Mouse (Mus musculus) left cerebral cortex, adult 2 months (tissue): ENCODE results near the gene Rhod. TPM values are rescaled to one million over a fixed set of nuclear protein-coding genes. Genes with fewer than 3 reads are reported as not detected.

ENCODE experiments used
- DNase-seq, 2 experiments: peaks; one replicate each; pipeline ENCODE4 v3.0.0; 2021 to 2022; ENCODE audit warnings: low spot score in 2 of 2, mixed read lengths in 1 of 2; ENCODE audit errors: extremely low spot score in 1 of 2
- H3K27ac ChIP-seq: fragments of 200-600 bp; 2 replicates; pipeline ENCODE4 v1.8.1; 2022
- H3K4me3 ChIP-seq: fragments of 200-600 bp; 2 replicates; pipeline ENCODE4 v1.8.1; 2022
- CTCF ChIP-seq: fragments of 200-600 bp; IDR thresholded peaks from 2 replicates; pipeline ENCODE4 v1.8.1; 2022; ENCODE audit warnings: antibody characterized with exemption, mild to moderate bottlenecking, moderate library complexity
- intact Hi-C: fragments of 180-260 bp; cut with DNase I; formaldehyde crosslinking; loops from one replicate; pipeline ENCODE4 v1.15.1; 2025
- total RNA-seq, 2 experiments: library from RNA; stranded (reverse); gene quantifications; 2 replicates each; pipeline ENCODE4 v1.2.3; 2021

The Rhod gene
- total RNA-seq, 2 experiments from 2014 or later = 0.75 to 1.2 TPM

DNA sequence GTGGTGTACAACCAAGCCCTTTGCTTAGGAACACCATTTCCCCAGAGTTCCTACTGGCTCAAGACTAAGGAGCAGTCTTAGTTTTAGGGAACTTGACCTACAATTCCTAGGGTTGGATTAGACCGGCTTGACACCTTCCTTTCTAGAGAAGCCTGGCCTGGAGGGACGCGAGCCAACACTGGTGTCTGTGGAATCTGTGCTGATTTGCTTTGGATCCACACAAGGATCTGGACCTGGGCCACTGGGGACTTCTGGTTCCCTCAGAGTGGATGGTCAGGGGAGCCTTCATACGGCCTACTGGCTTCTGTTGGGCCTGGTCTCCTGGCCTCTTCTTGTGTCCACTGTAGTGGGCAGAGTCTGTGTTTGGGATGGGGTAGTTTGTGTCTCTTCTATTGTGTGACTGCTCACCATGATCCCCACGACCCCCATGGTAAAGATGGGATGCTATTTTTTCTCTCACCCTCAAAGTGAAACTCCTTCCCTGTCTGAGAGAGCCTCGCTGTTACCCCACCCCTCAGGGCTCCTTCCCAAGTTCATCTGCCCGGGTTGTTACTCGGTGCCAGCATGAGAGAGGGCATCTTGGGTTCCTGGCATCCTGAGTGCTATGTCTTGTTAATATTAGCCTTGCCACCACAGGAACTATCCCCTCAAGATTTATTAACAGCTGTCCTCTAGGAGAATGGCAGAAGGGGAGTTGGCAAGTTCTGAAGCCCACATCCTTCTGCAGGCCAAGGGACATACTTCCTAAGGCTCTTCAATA is 7.6 kb upstream of the Rhod start:
- intact Hi-C loops = no loop called here
- TF ChIP-seq CTCF = no peak

DNA sequence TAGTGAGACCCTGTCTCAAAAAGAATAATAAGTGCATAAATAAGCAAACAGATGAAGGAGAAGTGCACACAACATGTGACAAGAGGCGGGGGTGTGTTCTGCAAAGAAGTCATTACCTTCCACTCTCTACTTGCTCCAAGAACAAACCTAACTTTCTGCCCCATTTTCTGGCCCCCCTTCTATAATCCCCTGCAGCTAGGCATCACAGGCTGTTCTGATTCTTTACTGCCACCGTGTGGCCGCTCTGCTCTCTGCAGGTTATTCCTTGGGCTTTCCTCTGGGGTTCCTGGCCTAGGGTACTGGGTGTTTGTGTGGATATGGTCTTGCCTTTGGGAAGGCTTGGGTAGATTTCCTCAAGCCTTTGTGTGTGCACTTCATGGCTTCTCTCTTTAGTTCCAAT is 3.2 kb upstream of the Rhod start:
- Histone ChIP-seq H3K27ac (no peak overlapping the region), H3K4me3 (no peak overlapping the region)
- peak; percentile 62 to 78 for DNase-seq
- intact Hi-C loops = loop anchor here (5.0 kb wide), 1 partner anchor 105 kb away; no protein-coding TSS in a partner anchor
- peak; percentile 86 for TF ChIP-seq CTCF

More for the DNA sequence above, 7.6 kb upstream of the Rhod start:
- Histone ChIP-seq H3K27ac (no peak overlapping the region), H3K4me3 (no peak overlapping the region)
- no peak for DNase-seq

- intact Hi-C loops = loop anchor here (5.0 kb wide), 1 partner anchor 104 kb away; no protein-coding TSS in a partner anchor
- no peak for TF ChIP-seq CTCF
- H3K4me3 ChIP-seq = no peak overlapping the region
- no peak overlapping the region for H3K27ac ChIP-seq
- no peak for DNase-seq
Measured at GRCm38 (mm10) chr19:4441621-4442161, 2.5 kb upstream of the Rhod start.

GRCm38 (mm10) chr19:4441090-4441591 is 1.9 kb upstream of the Rhod start:
- H3K4me3 ChIP-seq = no peak overlapping the region
- intact Hi-C loops = loop anchor here (5.0 kb wide), 1 partner anchor 104 kb away; no protein-coding TSS in a partner anchor
- TF ChIP-seq CTCF = peak; percentile 74
- no peak overlapping the region for H3K27ac ChIP-seq
- peak in 1 of 2 experiments; percentile 37 for DNase-seq

DNA sequence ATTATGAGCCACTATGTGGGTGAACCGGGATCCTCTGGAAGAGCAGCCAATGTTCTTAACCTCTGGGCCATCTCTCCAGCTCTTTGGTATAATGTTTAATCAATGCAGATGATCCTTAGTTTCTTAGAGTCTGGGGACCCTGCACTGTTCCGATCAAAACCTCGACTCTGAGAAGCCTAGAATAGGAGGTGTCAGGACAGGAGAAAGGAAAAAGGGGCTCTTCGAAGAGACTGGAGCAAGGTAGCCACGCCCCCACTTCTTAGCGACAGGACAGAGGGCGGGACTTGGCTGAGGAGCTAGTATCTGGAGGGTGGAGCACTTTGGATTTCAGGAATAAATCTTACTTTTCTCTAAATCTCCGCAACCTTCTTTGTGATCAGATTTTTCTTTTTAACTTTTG is 990 bp upstream of the Rhod start:
- TF ChIP-seq CTCF = no peak
- no peak for DNase-seq
- intact Hi-C loops = loop anchor here (5.0 kb wide), 1 partner anchor 103 kb away; no protein-coding TSS in a partner anchor
- H3K27ac ChIP-seq = no peak overlapping the region
- no peak overlapping the region for H3K4me3 ChIP-seq

DNA sequence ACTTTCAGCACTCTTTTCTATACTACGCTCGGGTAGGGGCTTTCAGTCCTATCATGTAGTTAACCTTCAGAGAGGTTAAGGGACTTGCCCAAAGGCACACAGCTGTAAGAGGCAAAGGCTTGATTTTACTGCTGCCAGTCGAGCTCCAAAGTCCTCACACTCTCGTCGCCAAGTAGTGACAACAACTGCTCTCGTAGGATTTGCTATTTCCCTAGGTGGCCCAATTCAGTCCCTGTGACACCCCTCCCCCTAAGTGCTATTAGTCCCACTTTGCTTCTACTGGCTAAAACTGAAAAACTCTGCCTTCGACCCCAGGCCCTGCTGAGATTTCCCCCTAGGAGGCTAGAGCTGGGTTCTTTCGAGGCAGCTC is 456 bp downstream of the Rhod start:
- no peak for DNase-seq
- Histone ChIP-seq H3K4me3 (peak overlapping the region; percentile 44), H3K27ac (no peak overlapping the region)
- intact Hi-C loops = no loop called here
- no peak for TF ChIP-seq CTCF

DNA sequence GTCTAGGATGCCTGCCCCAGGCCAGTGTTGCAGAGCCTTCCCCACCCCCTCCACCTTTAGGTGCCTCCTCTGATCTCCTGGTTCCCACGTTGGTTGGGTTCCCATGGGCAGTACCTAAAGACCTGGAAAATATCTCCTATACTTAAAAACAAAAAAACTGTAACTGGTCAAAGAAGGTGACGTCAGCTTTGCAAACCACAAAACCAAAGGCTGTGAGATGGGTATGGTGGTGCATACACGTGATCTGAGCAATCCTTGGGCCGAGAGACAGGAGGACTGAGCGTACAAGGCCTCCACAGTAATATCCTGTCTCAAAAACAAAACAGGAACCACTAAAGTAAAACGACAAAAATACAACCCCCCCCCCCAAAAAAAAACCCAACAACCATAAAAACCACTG is 1.3 kb downstream of the Rhod start:
- intact Hi-C loops = no loop called here
- no peak overlapping the region for H3K4me3 ChIP-seq
- no peak overlapping the region for H3K27ac ChIP-seq
- DNase-seq = no peak
- no peak for TF ChIP-seq CTCF

GRCm38 (mm10) chr19:4436254-4436653 is 3.0 kb downstream of the Rhod start:
- no peak for DNase-seq
- no peak overlapping the region for H3K4me3 ChIP-seq
- intact Hi-C loops = no loop called here
- TF ChIP-seq CTCF = no peak
- no peak overlapping the region for H3K27ac ChIP-seq

DNA sequence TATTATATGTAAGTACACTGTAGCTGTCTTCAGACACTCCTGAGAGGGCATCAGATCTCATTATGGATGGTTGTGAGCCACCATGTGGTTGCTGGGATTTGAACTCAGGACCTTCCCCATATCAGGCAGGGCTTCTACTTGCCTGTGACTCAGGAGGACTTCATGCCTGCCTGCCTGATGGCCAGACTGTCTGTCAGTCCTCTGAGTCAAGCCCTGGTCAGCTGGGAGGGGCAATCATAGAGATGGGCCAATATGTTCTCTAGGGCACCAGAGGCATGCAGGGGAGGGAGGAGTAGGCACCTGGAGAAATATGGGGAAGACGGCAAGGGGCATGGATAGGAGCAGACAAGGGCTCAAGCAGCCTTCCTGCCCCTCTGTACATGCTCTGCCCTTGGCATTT is 4.2 kb downstream of the Rhod start:
- intact Hi-C loops = no loop called here

GRCm38 (mm10) chr19:4433756-4434155 is 5.5 kb downstream of the Rhod start:
- intact Hi-C loops = no loop called here
- no peak for TF ChIP-seq CTCF
- no peak overlapping the region for H3K4me3 ChIP-seq
- no peak overlapping the region for H3K27ac ChIP-seq
- no peak for DNase-seq

More for the DNA sequence above, 4.2 kb downstream of the Rhod start:
- no peak overlapping the region for H3K4me3 ChIP-seq
- no peak overlapping the region for H3K27ac ChIP-seq
- no peak for TF ChIP-seq CTCF
- DNase-seq = no peak

GRCm38 (mm10) chr19:4430091-4430620 is 9.1 kb downstream of the Rhod start:
- intact Hi-C loops = no loop called here
- no peak for DNase-seq
- TF ChIP-seq CTCF = no peak
- Histone ChIP-seq H3K27ac (no peak overlapping the region), H3K4me3 (no peak overlapping the region)

GRCm38 (mm10) chr19:4425610-4426366 is 13.4 kb downstream of the Rhod start:
- peak; percentile 61 for TF ChIP-seq CTCF
- intact Hi-C loops = no loop called here
- H3K27ac ChIP-seq = no peak overlapping the region
- DNase-seq = no peak
- no peak overlapping the region for H3K4me3 ChIP-seq
